Mouse (Mus musculus) hematopoietic stem cell, adult 5-6 weeks (primary cell): ENCODE results near the gene Coq6. TPM values are rescaled to one million over a fixed set of nuclear protein-coding genes. Genes with fewer than 3 reads are reported as not detected.

Experiments
- ATAC-seq, 2 experiments: fragments of 125-278 bp in 1 of 2; replicated peaks in 1 of 2; 2 replicates each; pipeline ENCODE4 v1.8.0; 2016 to 2017; ENCODE audit warnings: inconsistent platforms in 2 of 2, mild to moderate bottlenecking in 2 of 2, moderate number of reproducible peaks in 2 of 2, low read depth in 1 of 2, moderate TSS enrichment in 1 of 2; ENCODE audit not compliant: low FRiP score in 2 of 2, poor library complexity in 2 of 2, severe bottlenecking in 2 of 2, insufficient read depth in 1 of 2, low TSS enrichment in 1 of 2
- total RNA-seq: library from RNA; stranded (forward); fragments of 172-1452, 232-1000 nt; gene quantifications from 2 replicates; pipeline ENCODE4 v1.2.3, GENCODE M21; 2017

The Coq6 gene
- total RNA-seq, 1 experiment from 2014 or later: 9.5 TPM

- ATAC-seq: peak; percentile 44 to 66
Observed at GRCm38 (mm10) chr12:84388774-84389400, 27.4 kb downstream of the Coq6 start.

- ATAC-seq: no peak
Observed at GRCm38 (mm10) chr12:84390336-84390735, 28.9 kb downstream of the Coq6 start.

GRCm38 (mm10) chr12:84392681-84393080 lies 31.2 kb downstream of the Coq6 start:
- no peak for ATAC-seq

- ATAC-seq: no peak
Observed at GRCm38 (mm10) chr12:84393847-84394246, 32.4 kb downstream of the Coq6 start.

GRCm38 (mm10) chr12:84396947-84397679 lies 35.7 kb downstream of the Coq6 start:
- ATAC-seq: no peak

- no peak for ATAC-seq
Observed at GRCm38 (mm10) chr12:84397685-84398084, 36.2 kb downstream of the Coq6 start.

GRCm38 (mm10) chr12:84398629-84399028 lies 37.2 kb downstream of the Coq6 start:
- no peak for ATAC-seq

GRCm38 (mm10) chr12:84399135-84399534 lies 37.7 kb downstream of the Coq6 start:
- no peak for ATAC-seq

GRCm38 (mm10) chr12:84399663-84400062 lies 38.2 kb downstream of the Coq6 start:
- ATAC-seq: no peak

GRCm38 (mm10) chr12:84400068-84400467 lies 38.6 kb downstream of the Coq6 start:
- no peak for ATAC-seq

- ATAC-seq: no peak
Observed at GRCm38 (mm10) chr12:84400653-84401052, 39.2 kb downstream of the Coq6 start.

GRCm38 (mm10) chr12:84402923-84403322 lies 41.5 kb downstream of the Coq6 start:
- no peak for ATAC-seq

GRCm38 (mm10) chr12:84404541-84404940 lies 43.1 kb downstream of the Coq6 start:
- no peak for ATAC-seq

GRCm38 (mm10) chr12:84407259-84407658 lies 45.8 kb downstream of the Coq6 start:
- ATAC-seq: no peak

GRCm38 (mm10) chr12:84407874-84408818 lies 46.7 kb downstream of the Coq6 start:
- peak; percentile 54 to 74 for ATAC-seq

GRCm38 (mm10) chr12:84408819-84409507 lies 47.5 kb downstream of the Coq6 start, which contains the start of the genes Entpd5 and Bbof1:
Gene Entpd5 (minus strand): TSS chr12:84409029.
Gene Bbof1 (plus strand): TSS chr12:84409071.
- ATAC-seq: peak; percentile 77 to 92
